16 mouse cellular contexts compared by ENCODE assay signal in genomic region chr2:30821073-30821472, GRCm38 (mm10). TPM values are rescaled to one million over a fixed set of nuclear protein-coding genes. Genes with fewer than 3 reads are reported as not detected.
DNase-seq lines count a peak whose midpoint lies in the region; TF ChIP-seq lines count a peak whose summit lies in the region.
"Had no signal": no experiment of that assay in that cellular context is flagged by ENCODE, and none has a peak within 500 bp of the region (broad histone marks: within the 10 kb centered on the region; RNA-seq: fewer than 3 reads in every experiment).

No protein-coding gene starts in this region.

- in situ Hi-C loops in CH12.LX (cut with MboI; ENCODE audit: low pct_ligation_motif_present, low pct_unique_long_range_greater_than_20kb, low sequenced_read_pairs), result no loop called here

- H3K36me3 ChIP-seq in CH12.LX (replicated peaks in 1 of 2; ENCODE audit: control insufficient read depth in 1 of 2, insufficient read depth in 1 of 2, low read length in 1 of 2), result peaks cover 84 to 96% of the 10 kb centered on the region in 2 experiments

- dilution Hi-C loops in CH12.LX (cut with MboI; ENCODE audit: extremely low pct_ligation_motif_present, extremely low pct_unique_long_range_greater_than_20kb, low sequenced_read_pairs), result no loop called here

- peaks cover 15% of the 10 kb centered on the region for H3K9me3 ChIP-seq in CH12.LX (replicated peaks; ENCODE audit: low read length)
- H3K9me3 ChIP-seq: embryonic facial prominence, embryonic 15.5 days; hindbrain, embryonic 13.5 days; neural tube, embryonic 12.5 days had no signal

- no peak for DNase-seq in layer of hippocampus, adult 2 months (ENCODE audit: low spot score in 2 of 2)
- DNase-seq in layer of hippocampus, postnatal 14 days (ENCODE audit: low spot score in 2 of 2), result no peak
- DNase-seq in A20 (ENCODE audit: low read depth, low spot score) (peak; percentile 19), CH12.LX (ENCODE audit: extremely low read depth) (no peak)
- no peak for DNase-seq in brain, embryonic 14.5 days (ENCODE audit: low read depth)
- DNase-seq in embryo, embryonic 11 days, result no peak
- no peak for DNase-seq in left cerebral cortex, adult 9 months (ENCODE audit: low spot score in 2 of 2)
- DNase-seq: kidney, postnatal 10 days; midbrain, embryonic 14.5 days; spleen, adult 18-20 months had no signal

- no peak overlapping the region for H3K4me3 ChIP-seq in layer of hippocampus, adult 2 months
- H3K4me3 ChIP-seq in CH12.LX (replicated peaks in 1 of 3; ENCODE audit: low read depth in 2 of 3, low read length in 2 of 3, poor library complexity in 1 of 3), result no peak overlapping the region
- H3K4me3 ChIP-seq: embryonic facial prominence, embryonic 15.5 days; forebrain, embryonic 13.5 days; hindbrain, embryonic 13.5 days; limb, embryonic 13.5 days; neural tube, embryonic 12.5 days had no signal

- peak; percentile 67 for TF ChIP-seq CTCF in layer of hippocampus, adult 2 months (conservative IDR thresholded peaks at IDR 0.05)
- peak; percentile 27 to 38; a peak in 3 of 4 replicates for TF ChIP-seq CTCF in CH12.LX (conservative IDR thresholded peaks at IDR 0.05 in 1 of 2, IDR thresholded peaks at IDR 0.05 in 1 of 2; ENCODE audit: low read depth in 2 of 2, low read length in 2 of 2)
- peak; percentile 58 for TF ChIP-seq CTCF in brain, embryonic 14.5 days (IDR thresholded peaks at IDR 0.05; ENCODE audit: borderline replicate concordance, extremely low read depth, insufficient read depth, insufficient read length)

- peaks cover 0 to 12% of the 10 kb centered on the region in 2 experiments; a peak in 2 of 4 replicates for H3K4me1 ChIP-seq in CH12.LX (ENCODE audit: control insufficient read depth in 1 of 2, insufficient read depth in 2 of 2)

- H3K27me3 ChIP-seq in CH12.LX (replicated peaks), result no peaks in the 10 kb centered on the region
- H3K27me3 ChIP-seq: embryonic facial prominence, embryonic 15.5 days; forebrain, embryonic 13.5 days; hindbrain, embryonic 13.5 days; limb, embryonic 13.5 days; neural tube, embryonic 12.5 days had no signal

- H3K27ac ChIP-seq in layer of hippocampus, adult 2 months, result no peak overlapping the region
- no peak overlapping the region for H3K27ac ChIP-seq in CH12.LX (ENCODE audit: insufficient read depth, low read depth)
- H3K27ac ChIP-seq: embryonic facial prominence, embryonic 15.5 days; forebrain, embryonic 13.5 days; hindbrain, embryonic 13.5 days; limb, embryonic 13.5 days; macrophage; neural tube, embryonic 12.5 days had no signal

- no peak overlapping the region for H3K9ac ChIP-seq in CH12.LX (ENCODE audit: insufficient read depth, low read depth)
- H3K9ac ChIP-seq: embryonic facial prominence, embryonic 15.5 days; forebrain, embryonic 13.5 days; hindbrain, embryonic 13.5 days; limb, embryonic 13.5 days; neural tube, embryonic 12.5 days had no signal

- no peak overlapping the region for H3K4me2 ChIP-seq in CH12.LX (ENCODE audit: insufficient read depth, low read depth, poor library complexity, severe bottlenecking)
- H3K4me2 ChIP-seq: embryonic facial prominence, embryonic 15.5 days; forebrain, embryonic 13.5 days; hindbrain, embryonic 13.5 days; limb, embryonic 13.5 days; neural tube, embryonic 12.5 days had no signal

- TF ChIP-seq EP300 in CH12.LX (IDR thresholded peaks at IDR 0.05; ENCODE audit: low read length), result no peak

- 0 out of 2 replicates have a peak, but pooled peaks cover under 1% of the 10 kb centered on the region for H3K79me2 ChIP-seq in CH12.LX (replicated peaks; ENCODE audit: control insufficient read depth, extremely low read depth, insufficient read depth, poor library complexity, severe bottlenecking)

- no peak for TF ChIP-seq RAD21 in CH12.LX (IDR thresholded peaks at IDR 0.05; ENCODE audit: low read depth, low read length)

- no peak for TF ChIP-seq POLR2A in CH12.LX (IDR thresholded peaks at IDR 0.05; ENCODE audit: low read depth, low read length)
- TF ChIP-seq POLR2A in brain, embryonic 14.5 days (IDR thresholded peaks at IDR 0.05; ENCODE audit: borderline replicate concordance, extremely low read depth, insufficient read depth, insufficient read length, poor library complexity, severe bottlenecking), result no peak

TF ChIP-seq in CH12.LX, 34 proteins besides CTCF, POLR2A, EP300 and RAD21:
- no peak for TF ChIP-seq UBTF (IDR thresholded peaks at IDR 0.05; ENCODE audit: low read depth, low read length)
- TF ChIP-seq MYC (IDR thresholded peaks at IDR 0.05; ENCODE audit: low read depth, low read length), result no peak
- TF ChIP-seq SMC3 (IDR thresholded peaks at IDR 0.05; ENCODE audit: low read depth, low read length), result peak; percentile 3; the same call in 1 of the 2 replicates
- TF ChIP-seq MAZ (IDR thresholded peaks at IDR 0.05; ENCODE audit: low read depth, low read length), result no peak
TF ChIP-seq in CH12.LX: peak in this region for 1.

RNA-seq across cellular contexts. Expression of gene Asb6, which starts 9.1 kb away (rescaled TPM):
- 10 to 100 TPM; 36.7 to 40.8 TPM for total RNA-seq in layer of hippocampus, adult 2 months (2021)
- total RNA-seq in layer of hippocampus, postnatal 14 days (2021), result 10 to 100 TPM; 33.7 to 34.9 TPM
- total RNA-seq in CH12.LX (2012; rRNA removed) (23.7 and 31.4 TPM in 2 replicates), CH12.LX (2014; rRNA removed) (21.9 and 22.6 TPM in 2 replicates)
- polyA plus RNA-seq in CH12.LX (2012; ENCODE audit: insufficient read length, low read depth), result 30.0 and 31.1 TPM in 2 replicates
- 51.0 and 51.5 TPM in 2 replicates for polyA plus RNA-seq in brain, embryonic 14.5 days (2012; rRNA removed)

RNA-seq across cellular contexts. Expression of gene Ntmt1, which starts 13.4 kb away (rescaled TPM):
- 10 to 100 TPM; 33.1 to 33.5 TPM for total RNA-seq in layer of hippocampus, adult 2 months (2021)
- total RNA-seq in layer of hippocampus, postnatal 14 days (2021), result 10 to 100 TPM; 38.9 to 41.9 TPM
- total RNA-seq in CH12.LX (2012; rRNA removed), result 66.1 and 71.4 TPM in 2 replicates
- 50.4 and 51.4 TPM in 2 replicates for total RNA-seq in CH12.LX (2014; rRNA removed)
- 43.3 and 47.9 TPM in 2 replicates for polyA plus RNA-seq in CH12.LX (2012; ENCODE audit: insufficient read length, low read depth)
- 72.3 and 98.7 TPM in 2 replicates for polyA plus RNA-seq in brain, embryonic 14.5 days (2012; rRNA removed)

RNA-seq across cellular contexts. Expression of gene Prrx2, which starts 13.7 kb away (rescaled TPM):
- 1 to 10 TPM; 1.4 to 2.5 TPM for total RNA-seq in layer of hippocampus, adult 2 months (2021)
- total RNA-seq in layer of hippocampus, postnatal 14 days (2021), result 1 to 10 TPM; 2.9 to 5.0 TPM
- total RNA-seq in CH12.LX (2012; rRNA removed), result not detected in 2 replicates
- total RNA-seq in CH12.LX (2014; rRNA removed), result not detected in 2 replicates
- not detected in 2 replicates for polyA plus RNA-seq in CH12.LX (2012; ENCODE audit: insufficient read length, low read depth)
- polyA plus RNA-seq in brain, embryonic 14.5 days (2012; rRNA removed), result 10.8 and 13.6 TPM in 2 replicates
- polyA plus RNA-seq: macrophage had no signal

RNA-seq across cellular contexts. Expression of gene 1700001O22Rik, which starts 17.6 kb away (rescaled TPM):
- total RNA-seq in layer of hippocampus, adult 2 months (2021), result 1 to 10 TPM; 4.9 to 5.4 TPM
- total RNA-seq in layer of hippocampus, postnatal 14 days (2021), result 1 to 10 TPM; 2.9 to 3.8 TPM
- not detected in 2 replicates for total RNA-seq in CH12.LX (2012; rRNA removed)
- not detected in 2 replicates for total RNA-seq in CH12.LX (2014; rRNA removed)
- not detected in 2 replicates for polyA plus RNA-seq in CH12.LX (2012; ENCODE audit: insufficient read length, low read depth)
- polyA plus RNA-seq in brain, embryonic 14.5 days (2012; rRNA removed), result 1.9 and 3.2 TPM in 2 replicates
- polyA plus RNA-seq: macrophage had no signal
